Mouse (Mus musculus): Measurements from ENCODE around the gene Kcng3.

- TF ChIP-seq CTCF (IDR thresholded peaks at IDR 0.05; ENCODE audit: extremely low read depth, insufficient read depth, insufficient read length, insufficient replicate concordance) (no peak), POLR2A (IDR thresholded peaks at IDR 0.05; ENCODE audit: low read depth, low read length) (no peak)
Observed at GRCm38 (mm10) chr17:83576810-83577371, 54.8 kb downstream of the Kcng3 start.

Measured in spleen, adult 2 months (tissue).